Mouse (Mus musculus) olfactory bulb, adult 2 months (tissue): ENCODE measurements around the gene Dnttip1.

Experiments used
- CTCF ChIP-seq: fragments of 200-500 bp; IDR thresholded peaks from 2 replicates; pipeline ENCODE4 v1.5.1; 2012; ENCODE audit warnings: low read depth, mild to moderate bottlenecking, low read length, moderate library complexity; ENCODE audit not compliant: insufficient read depth
- POLR2A ChIP-seq: fragments of 200-500 bp; IDR thresholded peaks from 2 replicates; pipeline ENCODE4 v1.6.1; 2012; ENCODE audit warnings: mild to moderate bottlenecking, low read depth, low read length, moderate library complexity; ENCODE audit not compliant: insufficient read depth

DNA sequence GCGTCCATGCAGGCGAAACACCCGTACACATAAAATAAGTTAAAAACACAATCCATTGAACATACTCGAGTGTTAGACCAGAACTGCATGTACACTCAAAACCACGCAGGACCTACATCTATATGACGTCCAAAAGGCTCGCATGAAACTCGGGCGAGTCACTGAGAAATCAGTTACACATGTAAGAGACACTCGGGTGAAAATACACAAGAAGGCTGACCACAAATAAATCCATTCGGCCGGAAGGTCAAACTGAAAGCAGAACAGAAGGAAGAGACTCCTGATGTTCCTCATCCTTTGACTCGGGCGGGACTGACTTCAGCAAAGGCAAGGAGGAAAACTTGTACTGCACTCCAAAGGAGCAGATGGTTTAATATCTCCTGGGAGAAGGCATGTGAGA lies 39.8 kb upstream of the Dnttip1 start:
- TF ChIP-seq POLR2A (no peak), CTCF (no peak)
